Mouse (Mus musculus) small intestine, adult 2 months (tissue): ENCODE measurements at regions not wholly inside any gene's neighbourhood (a gene's known extent, or its start where the extent isn't known, plus 50 kb on each side); places are given as distances from the start of the nearest gene placed in this dataset.

ENCODE experiments used
- H3K27ac ChIP-seq: fragments of 200-500 bp; 2 replicates; pipeline ENCODE4 v1.5.1; 2012; ENCODE audit warnings: low read depth, low read length, control low read depth, inconsistent platforms; ENCODE audit not compliant: insufficient read depth
- H3K27me3 ChIP-seq: fragments of 200-500 bp; 2 replicates; pipeline ENCODE4 v1.6.1; 2012; ENCODE audit warnings: mild to moderate bottlenecking, moderate library complexity, low read length, inconsistent platforms; ENCODE audit not compliant: control insufficient read depth, insufficient read depth
- H3K36me3 ChIP-seq: fragments of 200-500 bp; 2 replicates; pipeline ENCODE4 v1.6.1; 2012; ENCODE audit warnings: mild to moderate bottlenecking, low read length, control low read depth, inconsistent platforms; ENCODE audit not compliant: control insufficient read depth, insufficient read depth
- H3K4me1 ChIP-seq: fragments of 200-500 bp; 2 replicates; pipeline ENCODE4 v1.6.1; 2012; ENCODE audit warnings: low read length, inconsistent platforms, mixed read lengths; ENCODE audit not compliant: control insufficient read depth, insufficient read depth, insufficient read length
- H3K4me3 ChIP-seq: fragments of 200-500 bp; 2 replicates; pipeline ENCODE4 v1.5.1; 2012; ENCODE audit warnings: low read depth, mild to moderate bottlenecking, control low read depth, inconsistent platforms, low read length, moderate library complexity
- CTCF ChIP-seq: fragments of 200-500 bp; IDR thresholded peaks from 2 replicates; pipeline ENCODE4 v1.5.1; 2012; ENCODE audit warnings: low read depth, mild to moderate bottlenecking, control low read depth, inconsistent platforms, low read length, moderate library complexity, mixed read lengths; ENCODE audit not compliant: insufficient replicate concordance, insufficient read length; ENCODE audit errors: extremely low read depth
- POLR2A ChIP-seq: fragments of 200-500 bp; IDR thresholded peaks from 2 replicates; pipeline ENCODE4 v1.6.1; 2012; ENCODE audit warnings: low read depth, mild to moderate bottlenecking, control low read depth, inconsistent platforms, low read length, moderate library complexity
- WGBS: fragments of 180-500 bp; shearing (Covaris S2); methylation state at CpG from one replicate; pipeline ENCODE4 v1.1.7; 2018; 5-methylcytosine and 5-hydroxymethylcytosine counted together

- H3K4me3 ChIP-seq = no peak overlapping the region
- TF ChIP-seq POLR2A (no peak), CTCF (no peak)
- H3K36me3 ChIP-seq = no peaks in the 10 kb centered on the region
- H3K4me1 ChIP-seq = no peaks in the 10 kb centered on the region
- 100% methylated on average over 1 of the region's 1 CpGs for WGBS
- H3K27ac ChIP-seq = no peak overlapping the region
- H3K27me3 ChIP-seq = no peaks in the 10 kb centered on the region
These were observed 51.5 kb upstream of the Bmper start for GRCm38 (mm10) chr9:23171361-23171760.
